Mouse (Mus musculus): ENCODE data around the gene Stxbp1. TPM values are rescaled to one million over a fixed set of nuclear protein-coding genes. Genes with fewer than 3 reads are reported as not detected.

The Stxbp1 gene
- polyA plus RNA-seq, 1 experiment from 2014 or later: 26.8 TPM

GRCm38 (mm10) chr2:32888029-32888428 lies 41.0 kb upstream of the Stxbp1 start:
- WGBS: 19% methylated on average over 9 of the region's 9 CpGs

GRCm38 (mm10) chr2:32884745-32885144 lies 37.7 kb upstream of the Stxbp1 start:
- H3K4me1 ChIP-seq (ENCODE audit: control insufficient read depth, insufficient read depth, low read length): peaks cover 58% of the 10 kb centered on the region
- H3K4me2 ChIP-seq (ENCODE audit: low read depth, low read length): no peak overlapping the region; the same call in 1 of the 2 replicates
- no peak for DNase-seq (ENCODE audit: low spot score)
- H3K27me3 ChIP-seq (replicated peaks; ENCODE audit: control insufficient read depth, insufficient read depth, low read length): no peaks in the 10 kb centered on the region
- H3K9ac ChIP-seq (ENCODE audit: low read depth, low read length): no peak overlapping the region
- no peaks in the 10 kb centered on the region for H3K9me3 ChIP-seq (ENCODE audit: control insufficient read depth, low read length)
- WGBS: 18% methylated on average over 7 of the region's 7 CpGs
- H3K36me3 ChIP-seq (ENCODE audit: control insufficient read depth, insufficient read depth, low read length): no peaks in the 10 kb centered on the region
- peak overlapping the region; percentile 63 for H3K27ac ChIP-seq (replicated peaks; ENCODE audit: low read depth, low read length)
- ATAC-seq (ENCODE audit: low read depth): no peak
- H3K4me3 ChIP-seq (ENCODE audit: low read depth, low read length): no peak overlapping the region

More at GRCm38 (mm10) chr2:32888029-32888428, 41.0 kb upstream of the Stxbp1 start:
- DNase-seq (ENCODE audit: low spot score) (peak; percentile 55), ATAC-seq (ENCODE audit: low read depth) (peak; percentile 60)
- H3K9ac ChIP-seq (ENCODE audit: low read depth, low read length): peak overlapping the region; percentile 41; the same call in 1 of the 2 replicates
- H3K4me3 ChIP-seq (ENCODE audit: low read depth, low read length): no peak overlapping the region
- H3K27ac ChIP-seq (replicated peaks; ENCODE audit: low read depth, low read length): peak overlapping the region; percentile 83
- H3K4me2 ChIP-seq (ENCODE audit: low read depth, low read length): 0 out of 2 replicates have a peak overlapping the region, but pooled peaks have one; percentile 7
- peaks cover 29% of the 10 kb centered on the region for H3K4me1 ChIP-seq (ENCODE audit: control insufficient read depth, insufficient read depth, low read length)
- 0 out of 2 replicates have a peak, but pooled peaks cover 4% of the 10 kb centered on the region for H3K36me3 ChIP-seq (ENCODE audit: control insufficient read depth, insufficient read depth, low read length)
- no peaks in the 10 kb centered on the region for H3K27me3 ChIP-seq (replicated peaks; ENCODE audit: control insufficient read depth, insufficient read depth, low read length)
- no peaks in the 10 kb centered on the region for H3K9me3 ChIP-seq (ENCODE audit: control insufficient read depth, low read length)

GRCm38 (mm10) chr2:32882283-32883043 lies 35.4 kb upstream of the Stxbp1 start:
- 45% methylated on average over 12 of the region's 21 CpGs for WGBS
- Histone ChIP-seq H3K27me3 (replicated peaks; ENCODE audit: control insufficient read depth, insufficient read depth, low read length) (no peaks in the 10 kb centered on the region), H3K27ac (replicated peaks; ENCODE audit: low read depth, low read length) (peak overlapping the region; percentile 75), H3K9ac (ENCODE audit: low read depth, low read length) (peak overlapping the region; percentile 22; the same call in 1 of the 2 replicates), H3K36me3 (ENCODE audit: control insufficient read depth, insufficient read depth, low read length) (no peaks in the 10 kb centered on the region), H3K9me3 (ENCODE audit: control insufficient read depth, low read length) (no peaks in the 10 kb centered on the region), H3K4me2 (ENCODE audit: low read depth, low read length) (peak overlapping the region; percentile 33), H3K4me3 (ENCODE audit: low read depth, low read length) (no peak overlapping the region), H3K4me1 (ENCODE audit: control insufficient read depth, insufficient read depth, low read length) (peaks cover 66% of the 10 kb centered on the region)
- DNase-seq (ENCODE audit: low spot score) (peak; percentile 80), ATAC-seq (ENCODE audit: low read depth) (peak; percentile 47)

GRCm38 (mm10) chr2:32881723-32882122 lies 34.7 kb upstream of the Stxbp1 start:
- peak overlapping the region; percentile 24 for H3K4me2 ChIP-seq (ENCODE audit: low read depth, low read length)
- no peaks in the 10 kb centered on the region for H3K27me3 ChIP-seq (replicated peaks; ENCODE audit: control insufficient read depth, insufficient read depth, low read length)
- ATAC-seq (ENCODE audit: low read depth) (no peak), DNase-seq (ENCODE audit: low spot score) (peak; percentile 83)
- H3K36me3 ChIP-seq (ENCODE audit: control insufficient read depth, insufficient read depth, low read length): no peaks in the 10 kb centered on the region
- WGBS: 30% methylated on average over 3 of the region's 3 CpGs
- H3K27ac ChIP-seq (replicated peaks; ENCODE audit: low read depth, low read length): peak overlapping the region; percentile 75
- 0 out of 2 replicates have a peak overlapping the region, but pooled peaks have one; percentile 42 for H3K9ac ChIP-seq (ENCODE audit: low read depth, low read length)
- peaks cover 71% of the 10 kb centered on the region for H3K4me1 ChIP-seq (ENCODE audit: control insufficient read depth, insufficient read depth, low read length)
- no peaks in the 10 kb centered on the region for H3K9me3 ChIP-seq (ENCODE audit: control insufficient read depth, low read length)
- no peak overlapping the region for H3K4me3 ChIP-seq (ENCODE audit: low read depth, low read length)

GRCm38 (mm10) chr2:32881054-32881453 lies 34.0 kb upstream of the Stxbp1 start:
- H3K9me3 ChIP-seq (ENCODE audit: control insufficient read depth, low read length): no peaks in the 10 kb centered on the region
- H3K27ac ChIP-seq (replicated peaks; ENCODE audit: low read depth, low read length): peak overlapping the region; percentile 75
- peaks cover 67% of the 10 kb centered on the region for H3K4me1 ChIP-seq (ENCODE audit: control insufficient read depth, insufficient read depth, low read length)
- peak overlapping the region; percentile 24; the same call in 1 of the 2 replicates for H3K4me2 ChIP-seq (ENCODE audit: low read depth, low read length)
- H3K9ac ChIP-seq (ENCODE audit: low read depth, low read length): peak overlapping the region; percentile 42; the same call in 1 of the 2 replicates
- no peaks in the 10 kb centered on the region for H3K36me3 ChIP-seq (ENCODE audit: control insufficient read depth, insufficient read depth, low read length)
- no peak for ATAC-seq (ENCODE audit: low read depth)
- 40% methylated on average over 6 of the region's 6 CpGs for WGBS
- no peak for DNase-seq (ENCODE audit: low spot score)
- H3K4me3 ChIP-seq (ENCODE audit: low read depth, low read length): no peak overlapping the region
- H3K27me3 ChIP-seq (replicated peaks; ENCODE audit: control insufficient read depth, insufficient read depth, low read length): no peaks in the 10 kb centered on the region

- no peaks in the 10 kb centered on the region for H3K9me3 ChIP-seq (ENCODE audit: control insufficient read depth, low read length)
- peak overlapping the region; percentile 91 for H3K4me2 ChIP-seq (ENCODE audit: low read depth, low read length)
- H3K36me3 ChIP-seq (ENCODE audit: control insufficient read depth, insufficient read depth, low read length): no peaks in the 10 kb centered on the region
- no peak overlapping the region; the same call in 1 of the 2 replicates for H3K27ac ChIP-seq (replicated peaks; ENCODE audit: low read depth, low read length)
- WGBS: 68% methylated on average over 5 of the region's 5 CpGs
- DNase-seq (ENCODE audit: low spot score) (no peak), ATAC-seq (ENCODE audit: low read depth) (no peak)
- peaks cover 72% of the 10 kb centered on the region for H3K4me1 ChIP-seq (ENCODE audit: control insufficient read depth, insufficient read depth, low read length)
- H3K9ac ChIP-seq (ENCODE audit: low read depth, low read length): 0 out of 2 replicates have a peak overlapping the region, but pooled peaks have one; percentile 15
- H3K27me3 ChIP-seq (replicated peaks; ENCODE audit: control insufficient read depth, insufficient read depth, low read length): no peaks in the 10 kb centered on the region
- H3K4me3 ChIP-seq (ENCODE audit: low read depth, low read length): no peak overlapping the region
These were observed 32.5 kb upstream of the Stxbp1 start for GRCm38 (mm10) chr2:32879593-32879992.

- no peaks in the 10 kb centered on the region for H3K9me3 ChIP-seq (ENCODE audit: control insufficient read depth, low read length)
- peak overlapping the region; percentile 88 for H3K4me3 ChIP-seq (ENCODE audit: low read depth, low read length)
- no peak overlapping the region for H3K27ac ChIP-seq (replicated peaks; ENCODE audit: low read depth, low read length)
- ATAC-seq (ENCODE audit: low read depth) (no peak), DNase-seq (ENCODE audit: low spot score) (no peak)
- no peaks in the 10 kb centered on the region for H3K36me3 ChIP-seq (ENCODE audit: control insufficient read depth, insufficient read depth, low read length)
- H3K4me2 ChIP-seq (ENCODE audit: low read depth, low read length): peak overlapping the region; percentile 91
- H3K4me1 ChIP-seq (ENCODE audit: control insufficient read depth, insufficient read depth, low read length): peaks cover 73% of the 10 kb centered on the region
- peak overlapping the region; percentile 92 for H3K9ac ChIP-seq (ENCODE audit: low read depth, low read length)
- no peaks in the 10 kb centered on the region for H3K27me3 ChIP-seq (replicated peaks; ENCODE audit: control insufficient read depth, insufficient read depth, low read length)
- WGBS: 59% methylated on average over 3 of the region's 3 CpGs
These were observed 31.4 kb upstream of the Stxbp1 start for GRCm38 (mm10) chr2:32878396-32878795.

- peaks cover 69% of the 10 kb centered on the region for H3K4me1 ChIP-seq (ENCODE audit: control insufficient read depth, insufficient read depth, low read length)
- no peak for DNase-seq (ENCODE audit: low spot score)
- no peaks in the 10 kb centered on the region for H3K27me3 ChIP-seq (replicated peaks; ENCODE audit: control insufficient read depth, insufficient read depth, low read length)
- H3K9me3 ChIP-seq (ENCODE audit: control insufficient read depth, low read length): no peaks in the 10 kb centered on the region
- peak overlapping the region; percentile 91 for H3K4me2 ChIP-seq (ENCODE audit: low read depth, low read length)
- peak overlapping the region; percentile 92 for H3K9ac ChIP-seq (ENCODE audit: low read depth, low read length)
- ATAC-seq (ENCODE audit: low read depth): no peak
- 35% methylated on average over 6 of the region's 6 CpGs for WGBS
- H3K27ac ChIP-seq (replicated peaks; ENCODE audit: low read depth, low read length): peak overlapping the region; percentile 91; the same call in 1 of the 2 replicates
- H3K36me3 ChIP-seq (ENCODE audit: control insufficient read depth, insufficient read depth, low read length): no peaks in the 10 kb centered on the region
- peak overlapping the region; percentile 88 for H3K4me3 ChIP-seq (ENCODE audit: low read depth, low read length)
These were observed 30.8 kb upstream of the Stxbp1 start for GRCm38 (mm10) chr2:32877761-32878393.
